Mouse (Mus musculus): ENCODE data around the gene Tshz2. TPM values are rescaled to one million over a fixed set of nuclear protein-coding genes. Genes with fewer than 3 reads are reported as not detected.

The Tshz2 gene
- polyA plus RNA-seq, 1 experiment from 2014 or later, result 2.3 TPM

DNA sequence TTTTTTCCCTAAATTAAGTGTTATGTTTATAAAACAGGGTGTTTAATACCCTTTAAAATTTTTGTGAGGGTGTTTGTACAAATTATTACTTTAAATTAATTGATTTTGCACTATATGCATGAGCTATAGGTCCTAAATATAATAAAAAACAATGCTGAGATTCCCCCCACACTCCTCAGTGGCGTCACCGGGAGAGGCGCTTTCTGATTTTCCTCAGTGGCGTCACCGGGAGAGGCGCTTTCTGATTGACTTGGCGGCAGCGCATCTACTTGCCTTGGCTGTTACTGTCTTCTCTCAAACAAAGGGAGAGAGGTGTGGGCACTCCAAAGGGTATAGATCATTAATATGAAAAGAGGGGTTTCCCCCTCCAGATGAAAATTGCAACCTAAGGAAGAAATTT lies 179.2 kb downstream of the Tshz2 start:
- no peak overlapping the region for H3K4me2 ChIP-seq (ENCODE audit: low read depth, low read length)
- 87% methylated on average over 8 of the region's 8 CpGs for WGBS
- no peaks in the 10 kb centered on the region for H3K36me3 ChIP-seq (replicated peaks; ENCODE audit: control insufficient read depth, insufficient read depth, low read depth, low read length)
- H3K9ac ChIP-seq (replicated peaks; ENCODE audit: low read length), result no peak overlapping the region
- H3K27me3 ChIP-seq (ENCODE audit: control insufficient read depth, insufficient read depth, low read length), result no peaks in the 10 kb centered on the region
- H3K9me3 ChIP-seq (replicated peaks; ENCODE audit: control insufficient read depth, low read length), result no peaks in the 10 kb centered on the region
- ATAC-seq (replicated peaks; ENCODE audit: insufficient number of reproducible peaks, low FRiP score, low TSS enrichment, low read depth), result no peak
- no peak for DNase-seq (ENCODE audit: low spot score)
- no peak overlapping the region for H3K27ac ChIP-seq (replicated peaks; ENCODE audit: low read depth, low read length)
- no peak overlapping the region for H3K4me3 ChIP-seq (ENCODE audit: low read depth, low read length)
- H3K4me1 ChIP-seq (ENCODE audit: control insufficient read depth, insufficient read depth, low read length), result no peaks in the 10 kb centered on the region

DNA sequence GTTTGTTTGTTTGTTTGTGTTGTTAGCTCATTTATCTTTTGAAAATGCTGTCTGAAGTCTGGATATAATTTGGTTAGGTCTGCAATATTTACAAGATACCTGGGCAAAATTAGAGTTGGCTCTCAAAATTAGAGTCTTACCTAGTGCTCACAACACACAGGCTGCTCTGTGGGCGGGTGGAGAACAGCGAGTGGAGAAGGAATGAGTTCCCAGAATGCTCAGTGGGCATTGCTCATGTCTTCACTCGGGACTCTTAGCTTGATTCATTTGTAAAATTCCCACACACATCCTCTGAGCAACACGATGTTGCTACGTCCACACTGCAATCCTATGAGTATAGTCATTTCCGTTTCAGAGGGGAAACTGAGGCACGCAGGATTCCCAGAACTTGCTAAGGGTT lies 180.1 kb downstream of the Tshz2 start:
- WGBS, result 91% methylated on average over 7 of the region's 7 CpGs
- H3K36me3 ChIP-seq (replicated peaks; ENCODE audit: control insufficient read depth, insufficient read depth, low read depth, low read length), result no peaks in the 10 kb centered on the region
- DNase-seq (ENCODE audit: low spot score), result no peak
- no peaks in the 10 kb centered on the region for H3K4me1 ChIP-seq (ENCODE audit: control insufficient read depth, insufficient read depth, low read length)
- no peak overlapping the region for H3K9ac ChIP-seq (replicated peaks; ENCODE audit: low read length)
- no peak overlapping the region for H3K4me3 ChIP-seq (ENCODE audit: low read depth, low read length)
- H3K27ac ChIP-seq (replicated peaks; ENCODE audit: low read depth, low read length), result no peak overlapping the region
- no peak for ATAC-seq (replicated peaks; ENCODE audit: insufficient number of reproducible peaks, low FRiP score, low TSS enrichment, low read depth)
- no peaks in the 10 kb centered on the region for H3K9me3 ChIP-seq (replicated peaks; ENCODE audit: control insufficient read depth, low read length)
- H3K27me3 ChIP-seq (ENCODE audit: control insufficient read depth, insufficient read depth, low read length), result no peaks in the 10 kb centered on the region
- no peak overlapping the region for H3K4me2 ChIP-seq (ENCODE audit: low read depth, low read length)

DNA sequence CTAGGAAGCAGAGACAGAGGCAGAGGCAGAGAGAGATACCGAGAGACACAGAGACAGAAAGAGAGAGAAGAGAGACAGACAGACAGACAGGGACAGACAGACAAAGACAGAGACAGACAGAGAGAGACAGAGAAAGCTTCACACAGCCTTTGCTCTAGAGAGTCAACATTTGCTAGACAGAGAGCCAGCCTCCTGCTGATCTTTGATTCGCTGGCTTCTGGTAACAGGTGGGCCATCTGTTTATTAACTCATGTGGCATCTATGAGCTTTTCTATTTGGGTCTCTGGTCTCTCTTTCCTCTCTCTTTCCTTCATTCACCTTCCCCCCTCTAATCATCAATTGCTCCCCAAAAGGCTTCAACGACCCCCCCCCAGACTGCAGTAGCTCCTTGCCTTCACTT lies 181.5 kb downstream of the Tshz2 start:
- Histone ChIP-seq H3K4me3 (ENCODE audit: low read depth, low read length) (no peak overlapping the region), H3K36me3 (replicated peaks; ENCODE audit: control insufficient read depth, insufficient read depth, low read depth, low read length) (no peaks in the 10 kb centered on the region), H3K4me1 (ENCODE audit: control insufficient read depth, insufficient read depth, low read length) (no peaks in the 10 kb centered on the region), H3K9ac (replicated peaks; ENCODE audit: low read length) (no peak overlapping the region), H3K9me3 (replicated peaks; ENCODE audit: control insufficient read depth, low read length) (no peaks in the 10 kb centered on the region), H3K27me3 (ENCODE audit: control insufficient read depth, insufficient read depth, low read length) (no peaks in the 10 kb centered on the region), H3K27ac (replicated peaks; ENCODE audit: low read depth, low read length) (no peak overlapping the region), H3K4me2 (ENCODE audit: low read depth, low read length) (no peak overlapping the region)
- 79% methylated on average over 3 of the region's 3 CpGs for WGBS
- DNase-seq (ENCODE audit: low spot score) (no peak), ATAC-seq (replicated peaks; ENCODE audit: insufficient number of reproducible peaks, low FRiP score, low TSS enrichment, low read depth) (no peak)

DNA sequence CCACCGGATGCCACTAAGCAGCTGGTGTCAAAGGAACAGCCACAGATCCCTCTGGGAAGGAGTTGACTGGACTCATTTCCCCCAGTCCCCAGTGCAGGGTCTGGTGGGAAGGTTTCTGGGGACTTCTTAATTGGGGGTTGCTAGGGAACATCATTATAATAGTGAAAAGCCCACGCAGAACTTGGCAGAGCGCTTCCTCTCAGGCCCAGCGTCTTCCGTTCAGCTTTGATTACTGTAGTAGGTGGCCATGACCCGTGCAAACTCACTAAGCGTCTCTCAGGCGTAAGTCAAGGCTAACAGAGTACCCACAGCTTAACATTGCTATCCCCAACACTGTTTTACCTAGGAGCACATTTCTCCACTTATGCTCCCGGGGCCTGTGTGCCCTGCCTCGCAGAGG lies 181.9 kb downstream of the Tshz2 start:
- Histone ChIP-seq H3K9ac (replicated peaks; ENCODE audit: low read length) (no peak overlapping the region), H3K27ac (replicated peaks; ENCODE audit: low read depth, low read length) (no peak overlapping the region), H3K4me2 (ENCODE audit: low read depth, low read length) (no peak overlapping the region), H3K36me3 (replicated peaks; ENCODE audit: control insufficient read depth, insufficient read depth, low read depth, low read length) (no peaks in the 10 kb centered on the region), H3K27me3 (ENCODE audit: control insufficient read depth, insufficient read depth, low read length) (no peaks in the 10 kb centered on the region), H3K4me1 (ENCODE audit: control insufficient read depth, insufficient read depth, low read length) (no peaks in the 10 kb centered on the region), H3K4me3 (ENCODE audit: low read depth, low read length) (no peak overlapping the region), H3K9me3 (replicated peaks; ENCODE audit: control insufficient read depth, low read length) (no peaks in the 10 kb centered on the region)
- DNase-seq (ENCODE audit: low spot score), result no peak
- no peak for ATAC-seq (replicated peaks; ENCODE audit: insufficient number of reproducible peaks, low FRiP score, low TSS enrichment, low read depth)
- 75% methylated on average over 10 of the region's 10 CpGs for whole genome bisulfite sequencing

DNA sequence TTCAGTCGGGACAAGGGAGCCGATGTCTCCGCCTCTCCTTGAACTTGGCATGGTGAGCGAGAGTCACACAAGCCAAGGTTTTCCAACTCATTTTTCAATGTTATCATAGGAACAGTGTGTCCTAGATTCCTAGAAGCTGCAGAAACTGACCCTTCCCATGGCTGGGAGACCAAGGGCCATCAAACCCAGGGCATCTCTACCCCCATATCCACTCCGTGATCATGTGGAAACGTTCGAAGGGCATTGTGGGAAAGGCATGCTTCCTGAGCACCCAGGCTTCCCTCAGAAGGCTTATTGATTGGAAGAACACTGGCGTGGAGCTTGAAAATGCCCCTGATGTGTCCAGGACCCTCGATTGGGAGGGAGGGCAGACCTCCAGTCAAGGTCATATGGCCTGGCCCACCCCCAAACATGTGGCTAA lies 188.2 kb downstream of the Tshz2 start:
- Histone ChIP-seq H3K9ac (replicated peaks; ENCODE audit: low read length) (no peak overlapping the region), H3K4me3 (ENCODE audit: low read depth, low read length) (no peak overlapping the region), H3K9me3 (replicated peaks; ENCODE audit: control insufficient read depth, low read length) (no peaks in the 10 kb centered on the region), H3K4me2 (ENCODE audit: low read depth, low read length) (no peak overlapping the region), H3K36me3 (replicated peaks; ENCODE audit: control insufficient read depth, insufficient read depth, low read depth, low read length) (no peaks in the 10 kb centered on the region), H3K4me1 (ENCODE audit: control insufficient read depth, insufficient read depth, low read length) (no peaks in the 10 kb centered on the region), H3K27me3 (ENCODE audit: control insufficient read depth, insufficient read depth, low read length) (no peaks in the 10 kb centered on the region), H3K27ac (replicated peaks; ENCODE audit: low read depth, low read length) (no peak overlapping the region)
- ATAC-seq (replicated peaks; ENCODE audit: insufficient number of reproducible peaks, low FRiP score, low TSS enrichment, low read depth) (no peak), DNase-seq (ENCODE audit: low spot score) (no peak)
- WGBS, result 90% methylated on average over 9 of the region's 9 CpGs

DNA sequence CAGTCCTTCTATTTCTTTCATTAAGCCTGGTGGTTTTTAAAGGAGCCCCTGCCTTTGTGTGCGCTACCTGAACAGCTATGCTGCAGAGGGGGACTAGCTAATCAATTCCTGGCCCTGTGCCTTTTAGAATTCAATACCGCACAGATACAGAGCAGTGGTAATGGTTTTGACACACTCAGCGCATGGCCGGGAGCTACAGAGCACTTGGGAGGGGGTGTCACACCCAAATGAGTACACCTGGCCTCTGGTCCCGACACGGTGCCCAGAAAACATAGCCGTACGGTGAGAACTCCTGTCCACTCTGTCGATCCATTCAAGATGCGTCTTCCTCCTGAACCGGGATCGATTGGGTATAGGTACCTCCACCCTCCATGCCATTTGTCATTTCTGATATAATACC lies 193.1 kb downstream of the Tshz2 start:
- 82% methylated on average over 12 of the region's 12 CpGs for WGBS
- Histone ChIP-seq H3K9ac (replicated peaks; ENCODE audit: low read length) (no peak overlapping the region; the same call in 1 of the 2 replicates), H3K36me3 (replicated peaks; ENCODE audit: control insufficient read depth, insufficient read depth, low read depth, low read length) (no peaks in the 10 kb centered on the region), H3K27ac (replicated peaks; ENCODE audit: low read depth, low read length) (no peak overlapping the region), H3K9me3 (replicated peaks; ENCODE audit: control insufficient read depth, low read length) (no peaks in the 10 kb centered on the region), H3K27me3 (ENCODE audit: control insufficient read depth, insufficient read depth, low read length) (no peaks in the 10 kb centered on the region), H3K4me2 (ENCODE audit: low read depth, low read length) (no peak overlapping the region), H3K4me1 (ENCODE audit: control insufficient read depth, insufficient read depth, low read length) (no peaks in the 10 kb centered on the region), H3K4me3 (ENCODE audit: low read depth, low read length) (no peak overlapping the region)
- no peak for DNase-seq (ENCODE audit: low spot score)
- ATAC-seq (replicated peaks; ENCODE audit: insufficient number of reproducible peaks, low FRiP score, low TSS enrichment, low read depth), result no peak

DNA sequence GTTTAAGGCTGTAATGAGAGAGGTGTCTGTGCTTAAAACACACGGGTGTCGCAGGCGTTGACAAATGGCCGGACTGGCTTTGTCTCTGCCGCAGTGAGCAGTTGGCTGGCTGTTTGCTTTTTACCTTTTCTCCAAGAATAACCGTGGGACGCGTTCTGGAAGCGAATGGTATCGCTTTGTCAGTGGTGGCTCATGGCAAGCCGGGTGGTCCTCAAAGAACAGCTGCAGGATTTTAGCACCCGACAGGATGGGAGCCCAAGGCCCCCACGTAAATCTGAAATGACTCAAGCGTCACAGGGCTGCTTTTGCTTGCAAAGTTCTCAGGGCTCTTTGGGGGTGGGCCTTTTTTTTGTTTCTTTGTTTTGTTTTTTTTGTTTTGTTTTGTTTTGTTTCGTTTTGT lies 193.5 kb downstream of the Tshz2 start:
- peak overlapping the region; percentile 25; the same call in 1 of the 2 replicates for H3K9ac ChIP-seq (replicated peaks; ENCODE audit: low read length)
- WGBS, result 73% methylated on average over 15 of the region's 15 CpGs
- H3K4me1 ChIP-seq (ENCODE audit: control insufficient read depth, insufficient read depth, low read length), result no peaks in the 10 kb centered on the region
- no peak for DNase-seq (ENCODE audit: low spot score)
- ATAC-seq (replicated peaks; ENCODE audit: insufficient number of reproducible peaks, low FRiP score, low TSS enrichment, low read depth), result no peak
- no peaks in the 10 kb centered on the region for H3K9me3 ChIP-seq (replicated peaks; ENCODE audit: control insufficient read depth, low read length)
- no peaks in the 10 kb centered on the region for H3K27me3 ChIP-seq (ENCODE audit: control insufficient read depth, insufficient read depth, low read length)
- no peak overlapping the region for H3K4me2 ChIP-seq (ENCODE audit: low read depth, low read length)
- H3K27ac ChIP-seq (replicated peaks; ENCODE audit: low read depth, low read length), result no peak overlapping the region
- H3K4me3 ChIP-seq (ENCODE audit: low read depth, low read length), result no peak overlapping the region
- H3K36me3 ChIP-seq (replicated peaks; ENCODE audit: control insufficient read depth, insufficient read depth, low read depth, low read length), result no peaks in the 10 kb centered on the region

DNA sequence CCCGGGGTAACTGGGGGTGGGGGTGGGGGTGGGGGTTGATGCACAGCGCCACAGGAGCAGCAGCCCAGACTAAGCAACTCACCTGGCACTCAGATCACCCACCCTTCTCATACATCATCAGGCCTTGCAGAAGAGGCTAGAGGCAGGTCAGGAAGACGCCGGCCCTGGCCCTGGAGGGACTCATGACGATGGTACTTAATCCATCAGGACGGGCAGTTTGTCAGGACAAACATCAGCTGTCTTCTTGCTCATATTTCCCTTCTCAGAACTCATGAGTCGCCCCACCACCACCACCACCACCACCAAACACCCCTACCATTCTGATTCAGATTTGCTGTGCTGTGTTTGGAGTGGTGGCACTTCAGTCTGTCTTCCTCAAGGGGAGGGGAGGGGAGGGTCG lies 194.0 kb downstream of the Tshz2 start:
- WGBS, result 59% methylated on average over 8 of the region's 8 CpGs
- Histone ChIP-seq H3K9me3 (replicated peaks; ENCODE audit: control insufficient read depth, low read length) (no peaks in the 10 kb centered on the region), H3K4me1 (ENCODE audit: control insufficient read depth, insufficient read depth, low read length) (no peaks in the 10 kb centered on the region), H3K4me3 (ENCODE audit: low read depth, low read length) (no peak overlapping the region), H3K4me2 (ENCODE audit: low read depth, low read length) (no peak overlapping the region), H3K9ac (replicated peaks; ENCODE audit: low read length) (no peak overlapping the region), H3K27me3 (ENCODE audit: control insufficient read depth, insufficient read depth, low read length) (no peaks in the 10 kb centered on the region), H3K27ac (replicated peaks; ENCODE audit: low read depth, low read length) (no peak overlapping the region), H3K36me3 (replicated peaks; ENCODE audit: control insufficient read depth, insufficient read depth, low read depth, low read length) (no peaks in the 10 kb centered on the region)
- no peak for DNase-seq (ENCODE audit: low spot score)
- no peak for ATAC-seq (replicated peaks; ENCODE audit: insufficient number of reproducible peaks, low FRiP score, low TSS enrichment, low read depth)
